Mouse (Mus musculus) kidney, adult 9 months (tissue): ENCODE data around the gene Lsm11.

Experiments used
- DNase-seq: peaks from one replicate; pipeline ENCODE4 v3.0.0; 2022

The Lsm11 gene

GRCm38 (mm10) chr11:45926640-45927082, 18.1 kb downstream of the Lsm11 start:
- DNase-seq = peak; percentile 85

GRCm38 (mm10) chr11:45925436-45925835, 19.3 kb downstream of the Lsm11 start:
- DNase-seq = no peak

- no peak for DNase-seq
Observed at GRCm38 (mm10) chr11:45921480-45921898, 23.2 kb downstream of the Lsm11 start.

GRCm38 (mm10) chr11:45921026-45921425, 23.7 kb downstream of the Lsm11 start:
- DNase-seq = no peak

- DNase-seq = no peak
Observed at GRCm38 (mm10) chr11:45918836-45919235, 25.9 kb downstream of the Lsm11 start.

GRCm38 (mm10) chr11:45918018-45918417, 26.7 kb downstream of the Lsm11 start:
- no peak for DNase-seq

GRCm38 (mm10) chr11:45916196-45916595, 28.5 kb downstream of the Lsm11 start:
- no peak for DNase-seq

- DNase-seq = no peak
Observed at GRCm38 (mm10) chr11:45910701-45911100, 34.0 kb downstream of the Lsm11 start.

- no peak for DNase-seq
Observed at GRCm38 (mm10) chr11:45908894-45909293, 35.8 kb downstream of the Lsm11 start.

- DNase-seq = no peak
Observed at GRCm38 (mm10) chr11:45908070-45908469, 36.7 kb downstream of the Lsm11 start.

GRCm38 (mm10) chr11:45907301-45907700, 37.4 kb downstream of the Lsm11 start:
- no peak for DNase-seq

- no peak for DNase-seq
Observed at GRCm38 (mm10) chr11:45906109-45906786, 38.5 kb downstream of the Lsm11 start.

- no peak for DNase-seq
Observed at GRCm38 (mm10) chr11:45900233-45901015, 44.3 kb downstream of the Lsm11 start.

- DNase-seq = no peak
Observed at GRCm38 (mm10) chr11:45897392-45897791, 47.3 kb downstream of the Lsm11 start.

- no peak for DNase-seq
Observed at GRCm38 (mm10) chr11:45892861-45893360, 51.8 kb downstream of the Lsm11 start.

GRCm38 (mm10) chr11:45890423-45890822, 54.3 kb downstream of the Lsm11 start:
- no peak for DNase-seq

GRCm38 (mm10) chr11:45889981-45890380, 54.8 kb downstream of the Lsm11 start:
- DNase-seq = no peak

GRCm38 (mm10) chr11:45888471-45889030, 56.2 kb downstream of the Lsm11 start:
- DNase-seq = no peak

- no peak for DNase-seq
Observed at GRCm38 (mm10) chr11:45886596-45886995, 58.1 kb downstream of the Lsm11 start.

- DNase-seq = no peak
Observed at GRCm38 (mm10) chr11:45885606-45886230, 59.0 kb downstream of the Lsm11 start.

GRCm38 (mm10) chr11:45884029-45884428, 60.7 kb downstream of the Lsm11 start:
- DNase-seq = peak; percentile 63

GRCm38 (mm10) chr11:45883270-45883931, 61.3 kb downstream of the Lsm11 start:
- DNase-seq = no peak

- no peak for DNase-seq
Observed at GRCm38 (mm10) chr11:45881683-45882068, 63.1 kb downstream of the Lsm11 start.
